Mouse (Mus musculus) cerebellum, adult (tissue): ENCODE measurements around the gene Ptgds.

Experiments
- ATAC-seq: cut with Nextera tagmentation; 2 replicates; pipeline ENCODE4 v1.9.2; 2017; ENCODE audit warnings: mild to moderate bottlenecking, moderate library complexity, mixed read lengths; ENCODE audit not compliant: insufficient number of reproducible peaks, low FRiP score, low TSS enrichment

Ptgds gene

GRCm38 (mm10) chr2:25417426-25417825, 52.4 kb downstream of the Ptgds start:
- no peak for ATAC-seq
